Mouse (Mus musculus): ENCODE results near the gene Tmcc3. TPM values are rescaled to one million over a fixed set of nuclear protein-coding genes. Genes with fewer than 3 reads are reported as not detected.

Gene Tmcc3
- polyA plus RNA-seq, 1 experiment from 2014 or later, result 14.3 TPM

DNA sequence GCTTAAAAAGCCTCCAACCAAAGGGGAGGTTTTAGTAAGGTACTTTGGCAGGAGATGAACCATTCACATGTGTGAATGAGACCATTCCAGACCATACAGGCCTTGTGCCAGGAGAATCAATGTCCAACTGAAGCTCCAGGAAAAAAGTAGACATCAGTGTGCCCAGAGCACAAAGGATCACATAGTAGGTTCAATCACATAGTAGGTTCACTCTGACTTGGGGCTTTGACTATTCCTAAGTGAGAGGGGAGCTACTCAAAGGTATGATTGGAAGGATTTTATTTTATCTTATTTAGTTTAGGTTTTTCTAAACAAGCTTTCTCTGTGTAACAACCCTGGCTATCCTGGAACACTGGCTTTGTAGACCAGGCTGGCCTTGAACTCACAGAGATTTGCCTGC lies 169.9 kb downstream of the Tmcc3 start:
- no peak for TF ChIP-seq EP300 (IDR thresholded peaks at IDR 0.05)
- TF ChIP-seq CTCF (IDR thresholded peaks at IDR 0.05), result no peak
- Histone ChIP-seq H3K27ac (ENCODE audit: low read length) (0 out of 2 replicates have a peak overlapping the region, but pooled peaks have one; percentile 14), H3K4me1 (ENCODE audit: insufficient read depth, low read depth, low read length) (no peaks in the 10 kb centered on the region)

DNA sequence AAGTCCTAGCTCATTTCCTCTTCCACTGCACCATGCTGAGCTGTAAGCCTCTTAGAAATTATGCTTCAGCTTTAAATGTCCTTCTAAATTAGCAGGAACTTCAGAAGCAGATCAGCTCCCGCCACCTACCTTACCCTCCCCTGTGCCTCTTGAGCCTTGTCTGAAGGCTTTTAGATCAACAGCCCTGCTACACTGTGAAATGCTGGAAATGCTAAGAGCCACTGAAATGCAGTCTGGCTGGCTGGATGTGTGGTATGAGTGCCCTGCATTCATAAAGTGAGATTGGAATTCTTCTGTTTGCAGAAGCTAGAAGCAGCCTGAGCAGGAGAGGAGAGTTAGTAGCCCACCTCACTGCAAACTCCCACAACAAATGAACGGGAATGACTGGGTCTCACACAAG lies 174.4 kb downstream of the Tmcc3 start:
- Histone ChIP-seq H3K27me3 (replicated peaks; ENCODE audit: insufficient read depth, low read length) (no peaks in the 10 kb centered on the region), H3K9me3 (ENCODE audit: low read length) (no peaks in the 10 kb centered on the region), H3K36me3 (ENCODE audit: insufficient read depth, low read length) (no peaks in the 10 kb centered on the region), H3K4me2 (replicated peaks; ENCODE audit: low read depth, low read length) (no peak overlapping the region), H3K4me3 (ENCODE audit: low read depth, low read length) (no peak overlapping the region), H3K27ac (ENCODE audit: low read length) (peak overlapping the region; percentile 16; the same call in 1 of the 2 replicates), H3K9ac (replicated peaks; ENCODE audit: low read depth) (no peak overlapping the region), H3K4me1 (ENCODE audit: insufficient read depth, low read depth, low read length) (no peaks in the 10 kb centered on the region)
- WGBS, result 62% methylated on average over 2 of the region's 2 CpGs
- TF ChIP-seq CTCF (IDR thresholded peaks at IDR 0.05) (no peak), EP300 (IDR thresholded peaks at IDR 0.05) (peak; percentile 86)
- ATAC-seq (peak; percentile 94), DNase-seq (ENCODE audit: low spot score) (peak; percentile 59)

More for the DNA sequence above, 169.9 kb downstream of the Tmcc3 start:
- Histone ChIP-seq H3K4me2 (replicated peaks; ENCODE audit: low read depth, low read length) (no peak overlapping the region), H3K9me3 (ENCODE audit: low read length) (no peaks in the 10 kb centered on the region), H3K36me3 (ENCODE audit: insufficient read depth, low read length) (no peaks in the 10 kb centered on the region), H3K27me3 (replicated peaks; ENCODE audit: insufficient read depth, low read length) (no peaks in the 10 kb centered on the region), H3K9ac (replicated peaks; ENCODE audit: low read depth) (no peak overlapping the region), H3K4me3 (ENCODE audit: low read depth, low read length) (no peak overlapping the region)
- no peak for ATAC-seq
- no peak for DNase-seq (ENCODE audit: low spot score)

DNA sequence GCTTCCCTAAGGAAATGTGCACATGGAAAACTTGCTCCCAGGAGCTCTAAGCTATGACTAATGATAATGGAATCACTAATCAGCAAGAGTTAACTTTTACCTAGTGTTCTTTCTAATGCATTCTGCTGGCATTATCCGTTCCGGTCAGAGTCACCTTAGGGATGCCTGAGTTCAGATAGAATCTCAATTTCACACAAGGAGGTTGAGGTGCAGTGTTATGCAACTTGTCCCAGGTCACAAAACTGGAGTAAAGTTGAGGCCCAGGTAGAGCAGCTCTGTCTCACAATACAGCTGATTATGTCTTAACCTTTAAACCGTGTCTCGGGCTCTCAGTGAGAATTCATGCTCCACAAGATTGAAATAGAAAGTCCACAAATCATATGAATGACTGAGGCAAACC lies 177.8 kb downstream of the Tmcc3 start:
- no peak for DNase-seq (ENCODE audit: low spot score)
- ATAC-seq, result no peak
- Histone ChIP-seq H3K9me3 (ENCODE audit: low read length) (no peaks in the 10 kb centered on the region), H3K4me3 (ENCODE audit: low read depth, low read length) (no peak overlapping the region), H3K36me3 (ENCODE audit: insufficient read depth, low read length) (no peaks in the 10 kb centered on the region), H3K27ac (ENCODE audit: low read length) (no peak overlapping the region), H3K4me2 (replicated peaks; ENCODE audit: low read depth, low read length) (no peak overlapping the region), H3K27me3 (replicated peaks; ENCODE audit: insufficient read depth, low read length) (no peaks in the 10 kb centered on the region), H3K4me1 (ENCODE audit: insufficient read depth, low read depth, low read length) (no peaks in the 10 kb centered on the region), H3K9ac (replicated peaks; ENCODE audit: low read depth) (no peak overlapping the region)
- 79% methylated on average over 4 of the region's 4 CpGs for WGBS
- TF ChIP-seq EP300 (IDR thresholded peaks at IDR 0.05) (no peak), CTCF (IDR thresholded peaks at IDR 0.05) (no peak)

DNA sequence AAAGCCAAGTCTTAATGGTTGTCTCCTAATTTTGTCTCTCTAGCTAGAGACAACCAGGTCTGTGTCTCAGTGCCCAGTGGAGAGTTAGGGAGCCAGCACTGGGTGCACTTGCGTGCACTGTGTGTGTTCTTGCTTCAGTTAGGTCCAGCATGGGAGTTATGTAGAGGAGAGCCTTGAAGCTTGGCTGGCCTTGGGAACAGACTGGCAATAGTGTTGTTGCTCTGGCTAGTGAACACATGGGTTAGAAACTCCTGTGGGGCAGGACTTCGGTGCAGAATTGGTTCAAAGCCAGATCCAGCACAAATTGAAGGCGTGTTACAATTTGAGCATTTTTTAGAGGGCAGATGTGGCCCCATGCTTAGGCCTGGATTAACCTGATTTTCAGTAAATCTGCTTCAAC lies 179.3 kb downstream of the Tmcc3 start:
- 81% methylated on average over 3 of the region's 3 CpGs for WGBS

DNA sequence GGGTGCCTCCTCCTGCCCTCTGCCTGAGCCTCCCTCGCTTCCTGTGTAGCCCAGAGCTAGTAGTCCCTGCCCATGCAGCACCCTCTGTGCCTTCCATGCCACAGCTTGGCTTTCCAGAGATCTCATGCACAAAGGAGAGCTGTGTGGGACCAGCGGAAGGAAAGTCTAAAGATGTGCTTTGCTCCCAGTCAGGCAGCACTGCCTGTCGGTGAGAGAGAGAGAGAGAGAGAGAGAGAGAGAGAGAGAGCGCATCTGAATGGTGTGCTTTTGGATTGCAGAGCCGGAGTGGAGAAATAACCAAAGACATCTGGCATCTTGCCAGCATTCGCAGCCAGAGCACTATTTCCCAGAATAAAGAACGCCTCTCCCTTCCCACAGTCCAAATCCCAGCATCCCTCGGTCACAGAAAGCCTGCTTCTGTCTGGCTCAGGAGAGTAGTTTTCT lies 182.7 kb downstream of the Tmcc3 start:
- H3K27me3 ChIP-seq (replicated peaks; ENCODE audit: insufficient read depth, low read length), result no peaks in the 10 kb centered on the region
- ATAC-seq (peak; percentile 67), DNase-seq (ENCODE audit: low spot score) (peak; percentile 81)
- TF ChIP-seq CTCF (IDR thresholded peaks at IDR 0.05) (peak; percentile 20; the same call in 1 of the 2 replicates), EP300 (IDR thresholded peaks at IDR 0.05) (no peak)
- H3K36me3 ChIP-seq (ENCODE audit: insufficient read depth, low read length), result no peaks in the 10 kb centered on the region
- no peaks in the 10 kb centered on the region for H3K9me3 ChIP-seq (ENCODE audit: low read length)
- no peak overlapping the region for H3K4me2 ChIP-seq (replicated peaks; ENCODE audit: low read depth, low read length)
- H3K4me1 ChIP-seq (ENCODE audit: insufficient read depth, low read depth, low read length), result no peaks in the 10 kb centered on the region
- no peak overlapping the region for H3K9ac ChIP-seq (replicated peaks; ENCODE audit: low read depth)
- 14% methylated on average over 8 of the region's 8 CpGs for WGBS
- no peak overlapping the region for H3K27ac ChIP-seq (ENCODE audit: low read length)
- no peak overlapping the region for H3K4me3 ChIP-seq (ENCODE audit: low read depth, low read length)

More for the DNA sequence above, 179.3 kb downstream of the Tmcc3 start:
- Histone ChIP-seq H3K27me3 (replicated peaks; ENCODE audit: insufficient read depth, low read length) (no peaks in the 10 kb centered on the region), H3K9ac (replicated peaks; ENCODE audit: low read depth) (no peak overlapping the region), H3K36me3 (ENCODE audit: insufficient read depth, low read length) (no peaks in the 10 kb centered on the region), H3K4me3 (ENCODE audit: low read depth, low read length) (no peak overlapping the region), H3K27ac (ENCODE audit: low read length) (no peak overlapping the region), H3K9me3 (ENCODE audit: low read length) (no peaks in the 10 kb centered on the region), H3K4me2 (replicated peaks; ENCODE audit: low read depth, low read length) (no peak overlapping the region), H3K4me1 (ENCODE audit: insufficient read depth, low read depth, low read length) (no peaks in the 10 kb centered on the region)
- TF ChIP-seq EP300 (IDR thresholded peaks at IDR 0.05) (no peak), CTCF (IDR thresholded peaks at IDR 0.05) (no peak)
- ATAC-seq (no peak), DNase-seq (ENCODE audit: low spot score) (no peak)

DNA sequence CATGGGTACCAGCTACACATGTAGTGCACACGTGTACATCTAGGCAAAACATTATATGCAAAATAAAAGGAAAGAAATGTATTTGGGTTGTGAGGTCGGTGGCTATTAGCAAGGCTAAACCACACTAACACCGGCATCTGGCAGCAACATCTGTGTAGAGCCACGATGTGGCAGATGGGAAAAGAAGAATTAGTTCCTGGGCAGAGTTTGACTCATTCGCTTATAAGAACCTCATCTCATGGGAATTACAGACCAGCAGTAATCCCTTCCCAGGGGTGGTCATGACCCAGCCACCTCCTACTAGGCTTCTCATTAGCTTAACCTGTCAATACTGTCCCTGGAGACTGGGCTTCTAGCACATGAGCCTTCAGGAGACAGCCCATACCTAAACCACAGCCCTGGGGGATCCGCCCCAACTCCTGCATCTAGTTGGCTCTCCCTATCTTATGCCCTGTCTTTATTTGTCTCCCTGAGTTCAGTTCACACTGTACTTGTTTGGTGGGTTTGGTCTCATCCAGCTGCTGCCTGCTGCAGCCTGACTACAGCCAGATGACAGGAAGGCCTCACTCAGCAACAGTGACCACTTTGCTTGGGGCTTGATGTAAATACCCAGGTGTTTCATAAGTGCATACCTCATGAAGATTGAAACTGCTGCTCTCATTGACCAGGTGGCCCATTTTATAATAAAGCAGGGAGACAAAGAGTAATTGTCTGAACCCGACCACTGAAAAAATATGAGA lies 183.9 kb downstream of the Tmcc3 start:
- 87% methylated on average over 7 of the region's 7 CpGs for WGBS
- Histone ChIP-seq H3K9ac (replicated peaks; ENCODE audit: low read depth) (no peak overlapping the region), H3K4me1 (ENCODE audit: insufficient read depth, low read depth, low read length) (no peaks in the 10 kb centered on the region; the same call in 1 of the 2 replicates)

More for the DNA sequence above, 183.9 kb downstream of the Tmcc3 start:
- no peaks in the 10 kb centered on the region for H3K9me3 ChIP-seq (ENCODE audit: low read length)
- TF ChIP-seq EP300 (IDR thresholded peaks at IDR 0.05) (no peak), CTCF (IDR thresholded peaks at IDR 0.05) (no peak)
- no peak overlapping the region for H3K4me2 ChIP-seq (replicated peaks; ENCODE audit: low read depth, low read length)
- no peak overlapping the region for H3K27ac ChIP-seq (ENCODE audit: low read length)
- no peak for DNase-seq (ENCODE audit: low spot score)
- H3K4me3 ChIP-seq (ENCODE audit: low read depth, low read length), result no peak overlapping the region
- H3K27me3 ChIP-seq (replicated peaks; ENCODE audit: insufficient read depth, low read length), result no peaks in the 10 kb centered on the region
- no peak for ATAC-seq
- H3K36me3 ChIP-seq (ENCODE audit: insufficient read depth, low read length), result no peaks in the 10 kb centered on the region
